Comparison of ENCODE assay signal across 19 mouse cellular contexts in the genomic region with DNA sequence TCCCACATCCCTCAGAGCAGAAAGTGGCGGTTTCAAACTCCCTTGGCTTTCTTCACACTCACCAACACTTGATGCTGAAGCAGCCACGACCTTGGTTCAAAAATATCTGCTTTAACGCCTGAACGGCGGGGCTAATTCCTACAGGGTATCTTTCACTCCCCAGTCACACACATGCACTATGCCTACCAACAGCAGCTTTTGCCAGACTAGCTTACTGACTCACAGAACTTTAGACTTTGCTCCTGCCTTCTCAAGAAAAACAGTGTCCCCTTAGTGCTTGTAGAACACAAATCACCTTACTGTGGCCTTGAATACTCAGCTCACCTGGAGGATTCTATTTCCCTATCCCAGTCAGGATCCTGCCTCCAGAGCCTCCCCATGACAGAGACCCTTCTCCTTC. TPM values are rescaled to one million over a fixed set of nuclear protein-coding genes. Genes with fewer than 3 reads are reported as not detected.
"Had no signal": no experiment of that assay in that cellular context is flagged by ENCODE, and none has a peak within 500 bp of the region (broad histone marks: within the 10 kb centered on the region; RNA-seq: fewer than 3 reads in every experiment).

No protein-coding gene starts in this region.

RNA-seq across cellular contexts. Expression of gene Gm7168, which starts 22.6 kb away (rescaled TPM):
- polyA plus RNA-seq: cerebellum, adult 2 months; cortical plate, adult 2 months; embryonic facial prominence, embryonic 10.5 days; embryonic facial prominence, embryonic 11.5 days; embryonic facial prominence, embryonic 12.5 days; embryonic facial prominence, embryonic 13.5 days; embryonic facial prominence, embryonic 14.5 days; embryonic facial prominence, embryonic 15.5 days; erythroblast, embryonic 14.5 days; forebrain, embryonic 10.5 days; forebrain, embryonic 11.5 days; forebrain, embryonic 12.5 days; forebrain, embryonic 13.5 days; forebrain, embryonic 14.5 days; forebrain, embryonic 15.5 days; forebrain, embryonic 16.5 days; forebrain, postnatal 0 days; gonadal fat pad, adult 2 months had no signal

RNA-seq across cellular contexts. Expression of gene Gm7356, which starts 32.7 kb away (rescaled TPM):
- polyA plus RNA-seq: cerebellum, adult 2 months; cortical plate, adult 2 months; embryonic facial prominence, embryonic 10.5 days; embryonic facial prominence, embryonic 11.5 days; embryonic facial prominence, embryonic 12.5 days; embryonic facial prominence, embryonic 13.5 days; embryonic facial prominence, embryonic 14.5 days; embryonic facial prominence, embryonic 15.5 days; erythroblast, embryonic 14.5 days; forebrain, embryonic 10.5 days; forebrain, embryonic 11.5 days; forebrain, embryonic 12.5 days; forebrain, embryonic 13.5 days; forebrain, embryonic 14.5 days; forebrain, embryonic 15.5 days; forebrain, embryonic 16.5 days; forebrain, postnatal 0 days; frontal cortex, adult 2 months; gonadal fat pad, adult 2 months had no signal
